Mouse (Mus musculus) R1 (cell line): Measurements from ENCODE around the gene Zfp846.
"Not testable (repeated sequence)": the region's sequence is repeated elsewhere in the genome, so short reads cannot be mapped to it uniquely, and the experiment has no call there.

ENCODE experiments used
- DNase-seq: peaks from one replicate; pipeline ENCODE4 v3.0.0-alpha.2; 2018; ENCODE audit warnings: low read depth, low spot score

Zfp846 gene

GRCm38 (mm10) chr9:20581175-20581634, at the start of gene Zfp846:
Zfp846 (plus strand) TSS chr9:20581291.
- peak; percentile 98 for DNase-seq

- no peak for DNase-seq
These were observed 46.7 kb upstream of the Zfp846 start for GRCm38 (mm10) chr9:20534326-20534926.

DNA sequence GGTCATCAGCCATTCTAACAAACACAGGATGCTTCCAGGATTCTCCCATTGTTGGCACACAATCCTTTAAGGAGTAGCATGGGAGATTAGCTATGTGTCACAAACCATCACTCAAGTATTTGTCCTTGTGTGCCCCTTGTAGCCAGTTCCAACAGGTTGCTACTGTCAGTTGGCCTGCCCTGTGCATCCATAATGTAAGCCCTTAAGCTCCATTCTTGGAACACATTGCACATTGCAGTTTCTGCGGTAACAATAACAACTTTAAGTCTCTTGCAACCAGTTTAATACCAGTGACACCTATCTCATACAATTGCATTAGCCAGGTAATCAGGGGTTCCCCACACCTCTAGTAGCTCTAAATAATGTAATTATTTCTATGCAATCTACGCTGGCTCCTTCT, 44.5 kb upstream of the Zfp846 start:
- no peak for DNase-seq

GRCm38 (mm10) chr9:20543496-20543895, 37.6 kb upstream of the Zfp846 start:
- no peak for DNase-seq

- peak; percentile 95 for DNase-seq
These were observed 36.8 kb upstream of the Zfp846 start for GRCm38 (mm10) chr9:20544070-20544821.

DNA sequence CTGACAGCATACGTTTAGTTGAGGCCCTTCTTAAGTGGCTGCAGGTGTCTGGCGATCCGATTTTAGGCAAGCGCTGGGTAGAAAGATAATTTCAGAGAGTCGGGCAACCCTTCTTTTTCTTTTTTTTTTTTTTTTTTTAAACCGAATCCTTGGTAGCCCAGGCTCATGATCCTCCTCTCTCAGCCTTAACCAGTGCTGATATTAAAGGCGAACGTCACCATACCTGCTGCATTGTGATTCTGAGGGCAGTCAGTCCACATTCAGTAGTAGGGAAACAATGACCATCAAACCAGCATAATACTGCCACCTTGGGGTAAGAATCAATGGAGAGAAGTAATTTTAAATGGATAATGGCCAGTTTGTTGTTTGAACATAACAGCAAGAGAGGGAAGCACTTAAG, 35.9 kb upstream of the Zfp846 start:
- peak; percentile 47 for DNase-seq

GRCm38 (mm10) chr9:20551781-20552275, 29.3 kb upstream of the Zfp846 start:
- no peak for DNase-seq

- DNase-seq = no peak
These were observed 28.4 kb upstream of the Zfp846 start for GRCm38 (mm10) chr9:20552698-20553097.

DNA sequence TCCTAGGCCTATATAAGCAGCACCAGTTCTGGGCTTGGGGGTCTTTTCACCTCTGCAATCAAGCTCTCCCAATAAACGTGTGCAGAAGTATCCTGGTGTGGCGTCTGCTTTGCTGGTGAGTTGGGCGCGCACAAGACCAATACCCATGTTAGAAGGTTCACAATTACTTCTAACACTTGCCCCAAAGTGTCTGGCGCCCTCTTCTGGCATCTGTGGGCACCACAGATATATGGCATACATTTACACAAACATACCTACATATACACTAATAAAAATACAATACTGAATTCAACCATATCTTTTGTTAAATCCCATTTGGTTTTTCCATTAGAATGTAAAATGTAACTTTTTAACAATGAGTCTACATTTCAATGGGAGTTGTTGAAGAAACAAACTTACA, 18.9 kb upstream of the Zfp846 start:
- DNase-seq = peak; percentile 50

DNA sequence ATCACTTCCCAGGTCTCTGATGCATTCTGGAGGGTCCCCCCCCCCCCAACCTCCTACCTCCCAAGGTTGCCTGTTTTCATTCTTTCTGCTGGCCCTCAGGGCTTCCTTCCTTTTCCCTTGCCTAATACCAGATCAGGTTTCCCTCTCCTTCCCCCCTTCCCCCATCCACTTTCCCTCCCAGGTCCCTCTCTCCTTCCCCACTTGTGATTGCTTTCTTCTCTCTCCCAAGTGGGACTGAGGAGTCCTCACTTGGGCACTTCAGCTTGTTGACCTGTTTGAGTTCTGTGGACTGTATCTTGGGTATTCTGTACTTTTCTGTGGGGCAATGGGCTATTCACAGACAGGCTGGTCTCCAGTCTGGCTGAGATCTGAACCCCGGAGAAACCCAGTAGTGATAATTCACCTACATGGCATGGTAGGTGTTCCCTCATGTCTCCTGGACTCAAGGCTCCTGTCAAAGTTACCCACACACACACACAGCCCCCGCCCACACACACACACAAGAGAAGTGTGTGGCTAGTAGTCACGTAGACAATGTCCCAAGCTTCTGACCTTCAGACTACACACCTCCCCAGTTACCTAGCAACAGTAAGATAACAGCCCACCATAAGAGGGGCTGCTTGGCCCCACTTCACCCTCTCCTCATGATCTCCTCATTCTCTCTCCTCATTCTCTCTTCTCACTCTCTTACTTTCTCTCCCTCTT, 15.6 kb upstream of the Zfp846 start:
- DNase-seq = not testable (repeated sequence)

DNA sequence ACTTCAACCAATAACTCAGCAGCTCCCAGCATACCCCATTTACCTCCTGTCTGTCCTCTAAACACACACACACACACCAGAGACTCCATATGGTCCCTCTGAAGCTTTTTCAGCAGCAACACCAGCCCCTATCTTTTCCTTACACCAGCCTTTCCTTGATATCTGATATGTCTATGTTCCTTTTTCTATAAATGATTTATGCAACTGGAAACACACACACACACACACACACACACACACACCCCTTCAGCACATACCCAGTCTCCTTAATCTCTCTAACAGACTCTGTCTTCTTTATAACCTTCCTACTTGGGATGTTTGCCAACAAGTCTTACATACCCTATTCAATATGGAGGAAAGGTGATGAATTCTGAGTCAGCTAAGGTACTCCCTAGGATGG, 10.0 kb upstream of the Zfp846 start:
- DNase-seq = no peak

GRCm38 (mm10) chr9:20576591-20576990, 4.5 kb upstream of the Zfp846 start:
- no peak for DNase-seq

DNA sequence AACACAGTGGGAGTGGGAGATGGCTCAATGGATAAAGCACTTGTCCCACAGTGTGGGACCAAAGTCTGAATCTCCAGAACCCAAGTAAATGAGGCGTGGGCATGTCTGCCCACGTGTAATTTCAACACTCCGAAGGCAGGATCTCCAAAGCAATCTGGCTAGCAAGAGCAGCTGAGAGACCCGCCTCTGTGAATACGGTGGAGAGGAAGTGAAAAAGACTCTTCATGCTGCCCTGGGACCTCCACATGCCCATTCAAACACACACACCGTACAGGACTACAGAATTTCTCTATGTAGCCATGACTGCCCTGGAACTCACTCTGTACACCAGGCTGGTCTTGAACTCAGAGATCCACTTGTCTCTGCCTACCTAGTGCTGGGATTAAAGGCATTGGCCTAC, 20.2 kb downstream of the Zfp846 start:
- no peak for DNase-seq

DNA sequence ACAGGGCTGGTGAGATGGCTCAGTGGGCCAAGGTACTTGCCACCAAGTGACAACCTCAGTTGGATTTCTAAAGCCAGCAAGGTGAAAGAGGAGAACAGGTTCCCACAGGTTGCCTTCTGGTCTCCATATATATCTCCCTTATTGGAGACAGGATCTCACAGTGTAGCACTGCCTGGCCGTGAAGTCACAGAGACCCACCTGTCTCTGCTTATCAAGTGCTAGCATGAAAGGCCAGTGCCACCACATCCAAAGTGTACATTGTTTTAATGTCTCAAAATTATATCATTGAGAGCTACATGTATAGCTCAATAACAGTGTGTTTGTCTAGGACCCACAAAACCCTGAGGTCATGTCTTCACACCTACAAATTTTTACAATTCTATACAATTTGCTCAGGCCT, 25.2 kb downstream of the Zfp846 start:
- no peak for DNase-seq

DNA sequence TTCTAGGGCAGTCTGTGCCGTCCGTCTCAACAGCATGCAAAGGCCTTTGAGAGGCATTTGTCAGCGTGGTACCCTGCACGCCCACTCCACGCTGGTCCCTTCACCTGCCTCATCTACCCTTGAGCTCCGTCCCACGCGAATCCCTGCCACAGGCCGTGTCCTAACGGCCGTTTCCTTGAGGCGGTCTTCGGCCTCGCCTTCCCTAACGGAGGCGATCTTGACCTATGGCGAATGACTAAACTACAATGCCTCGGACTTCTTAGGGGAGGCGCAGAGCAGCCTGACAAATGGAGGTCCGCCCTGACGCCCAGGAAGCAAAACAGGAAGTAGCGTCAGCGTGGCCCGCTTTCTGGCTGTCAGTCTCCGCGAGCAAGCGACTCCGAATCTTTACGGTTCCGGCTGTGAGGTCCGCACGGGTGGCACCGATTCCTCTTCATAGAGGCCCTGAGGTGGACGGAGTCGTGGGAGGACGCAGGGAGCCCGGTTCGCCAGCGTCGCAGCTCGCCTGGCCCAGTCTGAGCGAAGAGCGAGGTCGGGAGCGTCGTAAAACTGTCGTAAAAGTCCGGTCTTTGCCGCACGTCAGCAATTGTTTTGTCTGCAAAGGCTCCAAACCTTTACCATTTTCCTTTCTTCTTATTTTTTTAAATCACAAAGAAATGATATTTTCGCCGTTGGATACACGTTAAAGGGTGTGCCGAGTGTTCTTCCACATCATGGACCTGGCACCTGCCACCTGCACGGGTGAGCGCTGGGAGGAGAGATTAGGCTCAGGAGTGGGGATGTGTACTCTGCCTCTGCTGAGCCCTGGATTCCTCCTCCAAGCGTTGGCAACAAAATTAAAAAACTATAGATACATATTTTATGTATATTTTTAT, 26.2 kb downstream of the Zfp846 start:
- peak; percentile 95 for DNase-seq

DNA sequence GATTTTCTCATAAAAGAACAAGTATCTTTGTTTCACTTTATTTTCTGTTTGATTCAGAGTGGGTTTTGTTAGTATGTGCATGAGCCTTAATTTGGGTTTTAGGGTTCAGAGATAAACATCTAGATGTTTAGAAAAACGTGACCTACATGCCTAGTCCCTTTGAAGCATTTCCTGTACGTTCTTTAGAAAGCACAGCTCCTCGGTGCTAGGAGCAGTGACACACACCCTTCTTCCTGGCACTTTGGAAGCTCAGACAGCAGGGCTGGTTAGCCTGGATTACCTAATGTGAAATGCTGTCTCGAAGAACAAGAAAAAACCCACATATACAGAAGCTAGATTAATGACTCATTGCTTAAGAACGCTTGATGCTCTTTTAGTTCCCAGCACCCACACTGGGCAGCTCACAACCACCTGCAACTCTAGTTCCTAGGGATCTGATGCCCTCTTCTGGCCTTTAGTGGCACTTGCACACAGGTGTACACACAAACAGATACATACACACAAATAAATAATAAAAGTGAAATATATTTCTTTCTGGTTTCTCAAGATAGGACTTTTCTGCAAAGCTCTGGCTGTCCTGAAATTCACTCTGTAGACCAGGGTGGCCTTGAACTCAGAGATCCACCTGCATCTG, 28.9 kb downstream of the Zfp846 start:
- peak; percentile 58 for DNase-seq

- DNase-seq = no peak
These were observed 30.9 kb downstream of the Zfp846 start for GRCm38 (mm10) chr9:20611976-20612375.

DNA sequence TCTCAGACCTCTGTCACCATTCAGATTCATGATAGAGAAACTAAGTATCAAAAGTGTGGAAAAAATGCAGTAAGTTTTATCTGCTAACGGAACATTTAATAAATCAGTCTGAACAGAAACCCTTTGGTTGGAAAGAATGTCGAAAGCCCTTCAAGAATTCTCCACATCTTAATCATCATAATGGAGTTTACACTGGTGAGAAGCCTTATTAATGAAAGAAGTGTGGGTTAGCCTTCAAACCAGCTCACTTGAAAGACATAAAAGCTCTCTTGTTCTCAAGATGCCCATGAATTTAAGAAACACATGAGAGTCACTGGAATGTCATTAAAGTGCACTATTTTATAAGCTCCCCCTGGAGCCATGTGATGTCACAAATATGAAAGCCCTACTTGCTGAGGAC, 35.6 kb downstream of the Zfp846 start:
- DNase-seq = no peak

DNA sequence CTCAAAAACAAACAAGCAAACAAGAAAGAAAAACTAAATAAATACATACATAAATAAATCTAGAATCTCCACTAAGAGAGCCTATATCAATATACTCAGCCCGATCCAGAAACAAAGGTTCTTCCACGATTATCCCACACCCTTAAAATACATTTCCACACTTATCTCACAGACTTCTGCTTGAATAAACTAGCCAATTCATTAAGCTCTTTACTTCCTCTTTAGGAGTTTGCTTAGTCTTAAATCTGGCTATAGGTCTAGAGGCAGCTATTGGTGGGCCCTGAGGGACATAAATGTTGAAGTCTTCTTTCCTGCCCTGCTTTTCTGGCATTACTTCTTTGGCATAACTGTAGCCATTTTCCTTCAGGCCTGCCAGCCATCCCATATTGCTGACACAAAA, 50.2 kb downstream of the Zfp846 start:
- DNase-seq = no peak

GRCm38 (mm10) chr9:20635676-20636075, 54.6 kb downstream of the Zfp846 start:
- DNase-seq = not testable (repeated sequence)

- peak; percentile 31 for DNase-seq
These were observed 55.2 kb downstream of the Zfp846 start for GRCm38 (mm10) chr9:20636256-20636655.
